Mouse (Mus musculus): ENCODE measurements at regions not wholly inside any gene's neighbourhood (a gene's known extent, or its start where the extent isn't known, plus 50 kb on each side); places are given as distances from the start of the nearest gene placed in this dataset.
"Not testable (repeated sequence)": the region's sequence is repeated elsewhere in the genome, so short reads cannot be mapped to it uniquely, and the experiment has no call there.

- Histone ChIP-seq H3K27me3 (ENCODE audit: control insufficient read depth, insufficient read depth, low read length) (no peaks in the 10 kb centered on the region), H3K9me3 (ENCODE audit: control insufficient read depth, low read length) (no peaks in the 10 kb centered on the region), H3K4me3 (replicated peaks; ENCODE audit: low read depth, low read length) (no peak overlapping the region), H3K4me2 (ENCODE audit: low read length) (no peak overlapping the region), H3K9ac (replicated peaks; ENCODE audit: low read length) (no peak overlapping the region), H3K36me3 (ENCODE audit: control insufficient read depth, insufficient read depth, low read length) (no peaks in the 10 kb centered on the region), H3K4me1 (ENCODE audit: control insufficient read depth, insufficient read depth, low read length) (no peaks in the 10 kb centered on the region), H3K27ac (replicated peaks; ENCODE audit: low read depth, low read length) (no peak overlapping the region)
- WGBS: 91% methylated on average over 6 of the region's 6 CpGs
- no peak for ATAC-seq (ENCODE audit: low FRiP score, low TSS enrichment)
- DNase-seq: no peak
These were observed 127.8 kb upstream of the Max start for GRCm38 (mm10) chr12:77089624-77090278.

DNA sequence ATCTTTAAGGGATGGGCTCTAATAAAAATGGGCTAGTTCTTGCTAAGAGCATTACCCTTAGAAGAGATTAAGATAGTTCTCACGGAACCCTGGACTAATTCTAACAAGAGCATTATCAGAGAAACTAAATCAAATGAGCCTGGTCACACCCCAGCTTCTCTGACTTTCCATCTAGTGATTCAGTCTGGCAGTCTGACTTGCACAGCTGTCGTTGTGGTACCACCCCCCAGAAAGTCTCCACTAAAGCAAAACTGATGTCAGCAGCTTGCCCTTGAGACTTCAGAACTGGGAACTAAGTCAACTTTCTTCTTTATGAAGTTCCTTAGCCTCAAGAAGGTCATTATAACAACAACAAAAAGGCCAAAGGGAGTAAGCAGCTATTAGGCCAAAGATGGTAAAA is 126.5 kb upstream of the Max start:
- 65% methylated on average over 2 of the region's 2 CpGs for WGBS
- no peak overlapping the region for H3K4me3 ChIP-seq (replicated peaks; ENCODE audit: low read depth, low read length)
- H3K27ac ChIP-seq (replicated peaks; ENCODE audit: low read depth, low read length): no peak overlapping the region
- DNase-seq: no peak
- no peak overlapping the region for H3K9ac ChIP-seq (replicated peaks; ENCODE audit: low read length)
- H3K27me3 ChIP-seq (ENCODE audit: control insufficient read depth, insufficient read depth, low read length): no peaks in the 10 kb centered on the region
- H3K36me3 ChIP-seq (ENCODE audit: control insufficient read depth, insufficient read depth, low read length): no peaks in the 10 kb centered on the region
- no peaks in the 10 kb centered on the region for H3K9me3 ChIP-seq (ENCODE audit: control insufficient read depth, low read length)
- no peak for ATAC-seq (ENCODE audit: low FRiP score, low TSS enrichment)
- no peaks in the 10 kb centered on the region for H3K4me1 ChIP-seq (ENCODE audit: control insufficient read depth, insufficient read depth, low read length)
- no peak overlapping the region for H3K4me2 ChIP-seq (ENCODE audit: low read length)

DNA sequence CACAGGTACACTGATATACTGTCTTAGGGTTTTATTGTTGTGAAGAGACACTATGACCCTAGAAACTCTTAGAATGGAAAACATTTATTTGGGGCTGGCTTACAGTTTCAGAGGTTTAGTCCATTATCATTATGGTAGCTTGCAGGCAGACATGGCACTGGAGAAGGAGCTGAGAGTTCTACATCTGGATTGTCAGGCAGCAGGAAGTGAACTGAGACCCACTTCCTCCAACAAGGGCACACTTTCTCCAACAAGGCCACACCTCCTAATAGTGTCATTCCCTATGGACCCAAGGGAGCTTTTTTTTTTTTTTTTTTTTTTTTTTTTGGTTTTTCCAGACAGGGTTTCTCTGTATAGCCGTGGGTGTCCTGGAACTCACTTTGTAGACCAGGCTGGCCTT is 124.9 kb upstream of the Max start:
- not testable (repeated sequence) for H3K27ac ChIP-seq (replicated peaks; ENCODE audit: low read depth, low read length); ATAC-seq (ENCODE audit: low FRiP score, low TSS enrichment); H3K4me3 ChIP-seq (replicated peaks; ENCODE audit: low read depth, low read length); H3K9me3 ChIP-seq (ENCODE audit: control insufficient read depth, low read length); H3K27me3 ChIP-seq (ENCODE audit: control insufficient read depth, insufficient read depth, low read length); H3K4me1 ChIP-seq (ENCODE audit: control insufficient read depth, insufficient read depth, low read length); H3K4me2 ChIP-seq (ENCODE audit: low read length); DNase-seq; H3K9ac ChIP-seq (replicated peaks; ENCODE audit: low read length); H3K36me3 ChIP-seq (ENCODE audit: control insufficient read depth, insufficient read depth, low read length)
- 91% methylated on average over 1 of the region's 1 CpGs for WGBS

- H3K27me3 ChIP-seq (ENCODE audit: control insufficient read depth, insufficient read depth, low read length): no peaks in the 10 kb centered on the region
- no peaks in the 10 kb centered on the region for H3K36me3 ChIP-seq (ENCODE audit: control insufficient read depth, insufficient read depth, low read length)
- H3K9me3 ChIP-seq (ENCODE audit: control insufficient read depth, low read length): no peaks in the 10 kb centered on the region
- no peaks in the 10 kb centered on the region for H3K4me1 ChIP-seq (ENCODE audit: control insufficient read depth, insufficient read depth, low read length)
- no peak overlapping the region for H3K9ac ChIP-seq (replicated peaks; ENCODE audit: low read length)
- no peak overlapping the region for H3K4me3 ChIP-seq (replicated peaks; ENCODE audit: low read depth, low read length)
- DNase-seq (no peak), ATAC-seq (ENCODE audit: low FRiP score, low TSS enrichment) (no peak)
- no peak overlapping the region for H3K4me2 ChIP-seq (ENCODE audit: low read length)
- H3K27ac ChIP-seq (replicated peaks; ENCODE audit: low read depth, low read length): no peak overlapping the region
- WGBS: 93% methylated on average over 5 of the region's 5 CpGs
These were observed 123.9 kb upstream of the Max start for GRCm38 (mm10) chr12:77085894-77086293.

DNA sequence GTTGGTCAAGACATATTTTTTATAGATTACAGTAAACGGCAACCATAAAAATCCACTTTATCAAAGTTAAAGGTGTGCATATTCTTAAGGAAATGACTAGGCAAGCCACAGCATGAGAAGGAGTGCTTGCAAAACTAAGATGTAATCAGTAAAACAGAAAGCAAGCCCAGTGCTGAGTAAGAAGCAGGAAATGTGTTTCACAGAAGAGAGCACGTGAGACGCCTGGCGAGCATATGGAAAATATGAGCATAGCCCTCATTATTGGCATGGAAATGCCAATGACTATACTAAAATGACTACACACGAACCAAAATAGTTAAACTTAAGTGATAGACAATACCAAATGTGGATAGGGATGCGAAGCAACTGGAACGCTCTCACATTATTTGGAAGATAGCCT is 123.2 kb upstream of the Max start:
- Histone ChIP-seq H3K4me2 (ENCODE audit: low read length) (no peak overlapping the region), H3K27ac (replicated peaks; ENCODE audit: low read depth, low read length) (no peak overlapping the region), H3K36me3 (ENCODE audit: control insufficient read depth, insufficient read depth, low read length) (no peaks in the 10 kb centered on the region), H3K9ac (replicated peaks; ENCODE audit: low read length) (no peak overlapping the region), H3K27me3 (ENCODE audit: control insufficient read depth, insufficient read depth, low read length) (no peaks in the 10 kb centered on the region), H3K4me3 (replicated peaks; ENCODE audit: low read depth, low read length) (no peak overlapping the region), H3K9me3 (ENCODE audit: control insufficient read depth, low read length) (no peaks in the 10 kb centered on the region), H3K4me1 (ENCODE audit: control insufficient read depth, insufficient read depth, low read length) (no peaks in the 10 kb centered on the region)
- DNase-seq (no peak), ATAC-seq (ENCODE audit: low FRiP score, low TSS enrichment) (no peak)
- 93% methylated on average over 7 of the region's 7 CpGs for WGBS

GRCm38 (mm10) chr12:77084744-77085143 is 122.7 kb upstream of the Max start:
- no peak for DNase-seq
- Histone ChIP-seq H3K27ac (replicated peaks; ENCODE audit: low read depth, low read length) (no peak overlapping the region), H3K4me3 (replicated peaks; ENCODE audit: low read depth, low read length) (no peak overlapping the region), H3K36me3 (ENCODE audit: control insufficient read depth, insufficient read depth, low read length) (no peaks in the 10 kb centered on the region), H3K4me2 (ENCODE audit: low read length) (no peak overlapping the region), H3K9me3 (ENCODE audit: control insufficient read depth, low read length) (no peaks in the 10 kb centered on the region), H3K4me1 (ENCODE audit: control insufficient read depth, insufficient read depth, low read length) (no peaks in the 10 kb centered on the region), H3K9ac (replicated peaks; ENCODE audit: low read length) (no peak overlapping the region), H3K27me3 (ENCODE audit: control insufficient read depth, insufficient read depth, low read length) (no peaks in the 10 kb centered on the region)
- WGBS: 88% methylated on average over 5 of the region's 5 CpGs
- ATAC-seq (ENCODE audit: low FRiP score, low TSS enrichment): no peak

- no peak for ATAC-seq (ENCODE audit: low FRiP score, low TSS enrichment)
- no peak for DNase-seq
These were observed 122.3 kb upstream of the Max start for GRCm38 (mm10) chr12:77084343-77084742.

GRCm38 (mm10) chr12:77083760-77084159 is 121.8 kb upstream of the Max start:
- Histone ChIP-seq H3K27ac (replicated peaks; ENCODE audit: low read depth, low read length) (no peak overlapping the region), H3K36me3 (ENCODE audit: control insufficient read depth, insufficient read depth, low read length) (no peaks in the 10 kb centered on the region), H3K4me3 (replicated peaks; ENCODE audit: low read depth, low read length) (no peak overlapping the region), H3K4me2 (ENCODE audit: low read length) (no peak overlapping the region), H3K9ac (replicated peaks; ENCODE audit: low read length) (no peak overlapping the region), H3K27me3 (ENCODE audit: control insufficient read depth, insufficient read depth, low read length) (no peaks in the 10 kb centered on the region), H3K9me3 (ENCODE audit: control insufficient read depth, low read length) (no peaks in the 10 kb centered on the region), H3K4me1 (ENCODE audit: control insufficient read depth, insufficient read depth, low read length) (no peaks in the 10 kb centered on the region)
- no peak for ATAC-seq (ENCODE audit: low FRiP score, low TSS enrichment)
- WGBS: 84% methylated on average over 6 of the region's 6 CpGs
- no peak for DNase-seq

More at GRCm38 (mm10) chr12:77084343-77084742, 122.3 kb upstream of the Max start:
- H3K27me3 ChIP-seq (ENCODE audit: control insufficient read depth, insufficient read depth, low read length): no peaks in the 10 kb centered on the region
- no peak overlapping the region for H3K4me3 ChIP-seq (replicated peaks; ENCODE audit: low read depth, low read length)
- no peaks in the 10 kb centered on the region for H3K36me3 ChIP-seq (ENCODE audit: control insufficient read depth, insufficient read depth, low read length)
- WGBS: 69% methylated on average over 1 of the region's 1 CpGs
- H3K9ac ChIP-seq (replicated peaks; ENCODE audit: low read length): no peak overlapping the region
- no peak overlapping the region for H3K4me2 ChIP-seq (ENCODE audit: low read length)
- no peaks in the 10 kb centered on the region for H3K4me1 ChIP-seq (ENCODE audit: control insufficient read depth, insufficient read depth, low read length)
- H3K27ac ChIP-seq (replicated peaks; ENCODE audit: low read depth, low read length): no peak overlapping the region
- H3K9me3 ChIP-seq (ENCODE audit: control insufficient read depth, low read length): no peaks in the 10 kb centered on the region

- no peak for ATAC-seq (ENCODE audit: low FRiP score, low TSS enrichment)
These were observed 119.8 kb upstream of the Max start for GRCm38 (mm10) chr12:77081774-77082173.

More at GRCm38 (mm10) chr12:77081774-77082173, 119.8 kb upstream of the Max start:
- Histone ChIP-seq H3K36me3 (ENCODE audit: control insufficient read depth, insufficient read depth, low read length) (no peaks in the 10 kb centered on the region), H3K27ac (replicated peaks; ENCODE audit: low read depth, low read length) (no peak overlapping the region), H3K4me2 (ENCODE audit: low read length) (no peak overlapping the region), H3K9me3 (ENCODE audit: control insufficient read depth, low read length) (no peaks in the 10 kb centered on the region), H3K27me3 (ENCODE audit: control insufficient read depth, insufficient read depth, low read length) (no peaks in the 10 kb centered on the region), H3K4me3 (replicated peaks; ENCODE audit: low read depth, low read length) (no peak overlapping the region), H3K9ac (replicated peaks; ENCODE audit: low read length) (no peak overlapping the region), H3K4me1 (ENCODE audit: control insufficient read depth, insufficient read depth, low read length) (no peaks in the 10 kb centered on the region)
- no peak for DNase-seq
- 83% methylated on average over 2 of the region's 2 CpGs for WGBS

All from midbrain, embryonic 14.5 days (tissue).